Mouse (Mus musculus): ENCODE measurements around the gene Kbtbd6.
A peak's percentile ranks its signal among the peaks of the same experiment; 100 is the strongest.
"Not testable (repeated sequence)": the region's sequence is repeated elsewhere in the genome, so short reads cannot be mapped to it uniquely, and the experiment has no call there.

Kbtbd6 gene

DNA sequence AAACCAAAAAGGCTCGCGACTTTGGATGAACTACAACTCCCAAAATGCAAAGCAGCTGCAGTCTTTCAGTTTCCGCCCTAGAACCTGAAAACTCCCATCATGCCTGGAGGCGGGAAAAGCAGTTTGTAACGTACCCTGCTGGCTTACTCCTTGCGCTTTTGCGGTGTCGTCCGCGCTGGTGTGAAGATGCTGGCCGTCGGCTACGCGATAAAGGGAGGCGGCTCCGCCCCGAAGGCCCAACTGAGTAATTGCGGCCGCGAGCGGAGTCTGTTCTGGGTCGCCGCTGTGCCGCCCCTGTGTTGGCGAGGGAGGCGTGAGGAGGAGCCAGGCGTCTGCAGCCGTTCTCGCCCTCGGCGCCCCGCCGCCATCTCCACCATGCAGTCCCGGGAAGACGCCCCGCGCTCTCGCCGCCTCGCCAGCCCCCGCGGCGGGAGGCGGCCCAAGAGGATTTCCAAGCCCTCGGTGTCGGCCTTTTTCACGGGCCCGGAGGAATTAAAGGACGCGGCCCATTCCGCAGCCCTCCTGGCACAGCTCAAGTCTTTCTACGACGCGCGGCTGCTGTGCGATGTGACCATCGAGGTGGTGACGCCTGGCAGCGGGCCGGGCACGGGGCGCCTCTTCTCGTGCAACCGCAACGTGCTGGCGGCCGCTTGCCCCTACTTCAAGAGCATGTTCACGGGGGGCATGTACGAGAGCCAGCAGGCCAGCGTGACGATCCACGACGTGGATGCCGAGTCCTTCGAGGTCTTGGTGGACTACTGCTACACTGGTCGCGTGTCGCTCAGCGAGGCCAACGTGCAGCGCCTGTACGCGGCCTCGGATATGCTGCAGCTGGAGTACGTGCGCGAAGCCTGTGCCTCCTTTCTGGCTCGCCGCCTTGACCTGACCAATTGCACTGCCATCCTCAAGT, at the start of gene Kbtbd6:
TSS of gene Kbtbd6 (plus strand) at position 155 of the 910 bp plus-strand sequence.
- DNase-seq = peak; percentile 86

- no peak for DNase-seq
These were observed 44.0 kb upstream of the Kbtbd6 start for GRCm38 (mm10) chr14:79407641-79408040.

- DNase-seq = no peak
These were observed 42.3 kb upstream of the Kbtbd6 start for GRCm38 (mm10) chr14:79409278-79409830.

- DNase-seq = no peak
These were observed 41.0 kb upstream of the Kbtbd6 start for GRCm38 (mm10) chr14:79410662-79411061.

DNA sequence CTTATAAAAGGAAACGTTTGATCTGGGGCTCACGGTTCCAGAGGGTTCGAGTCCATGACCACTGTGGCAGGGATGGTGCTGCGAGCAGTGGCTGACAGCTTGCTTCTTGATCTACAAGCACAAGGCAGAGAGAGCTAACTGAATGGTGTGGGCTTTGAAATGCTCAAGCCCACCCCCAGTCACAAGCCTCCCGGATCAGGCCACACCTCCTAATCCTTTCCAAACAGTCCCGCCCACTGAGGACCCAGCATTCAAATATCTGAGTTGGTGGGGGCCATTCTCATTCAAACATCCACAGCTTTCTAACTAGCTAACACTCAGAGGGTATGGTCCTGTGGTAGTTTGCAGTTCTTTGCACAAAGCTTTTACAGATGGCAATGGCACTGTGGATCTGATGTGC, 38.5 kb upstream of the Kbtbd6 start:
- DNase-seq = no peak

DNA sequence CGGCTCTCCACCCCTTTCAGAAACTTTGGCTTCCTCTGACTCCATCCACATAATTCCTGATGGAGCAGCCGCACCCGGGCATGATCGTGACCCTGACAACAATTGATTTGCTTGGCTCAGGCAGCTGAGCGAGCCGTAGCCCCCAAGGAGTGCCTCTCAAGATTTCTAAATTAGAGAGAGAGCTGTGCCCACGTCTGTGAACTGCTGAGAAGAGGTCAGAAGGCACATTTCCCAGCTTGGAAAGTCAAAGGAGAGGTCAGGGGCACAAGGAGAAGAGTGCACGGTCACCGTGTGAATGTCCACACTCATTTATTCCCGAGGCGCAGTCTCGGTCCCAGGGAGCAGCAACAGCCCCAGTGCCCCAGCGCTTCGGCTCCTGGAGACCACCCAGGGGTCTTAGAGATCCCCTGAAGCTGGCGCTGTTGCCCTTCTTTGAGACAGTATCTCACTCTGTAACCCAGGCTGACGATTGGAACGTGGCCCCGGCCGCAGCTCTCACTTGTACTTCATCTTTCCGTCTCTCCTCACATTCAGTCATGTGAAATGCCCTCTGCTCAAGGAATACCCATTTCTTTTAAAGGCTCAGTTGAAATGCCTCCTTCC, 31.5 kb upstream of the Kbtbd6 start:
- no peak for DNase-seq

DNA sequence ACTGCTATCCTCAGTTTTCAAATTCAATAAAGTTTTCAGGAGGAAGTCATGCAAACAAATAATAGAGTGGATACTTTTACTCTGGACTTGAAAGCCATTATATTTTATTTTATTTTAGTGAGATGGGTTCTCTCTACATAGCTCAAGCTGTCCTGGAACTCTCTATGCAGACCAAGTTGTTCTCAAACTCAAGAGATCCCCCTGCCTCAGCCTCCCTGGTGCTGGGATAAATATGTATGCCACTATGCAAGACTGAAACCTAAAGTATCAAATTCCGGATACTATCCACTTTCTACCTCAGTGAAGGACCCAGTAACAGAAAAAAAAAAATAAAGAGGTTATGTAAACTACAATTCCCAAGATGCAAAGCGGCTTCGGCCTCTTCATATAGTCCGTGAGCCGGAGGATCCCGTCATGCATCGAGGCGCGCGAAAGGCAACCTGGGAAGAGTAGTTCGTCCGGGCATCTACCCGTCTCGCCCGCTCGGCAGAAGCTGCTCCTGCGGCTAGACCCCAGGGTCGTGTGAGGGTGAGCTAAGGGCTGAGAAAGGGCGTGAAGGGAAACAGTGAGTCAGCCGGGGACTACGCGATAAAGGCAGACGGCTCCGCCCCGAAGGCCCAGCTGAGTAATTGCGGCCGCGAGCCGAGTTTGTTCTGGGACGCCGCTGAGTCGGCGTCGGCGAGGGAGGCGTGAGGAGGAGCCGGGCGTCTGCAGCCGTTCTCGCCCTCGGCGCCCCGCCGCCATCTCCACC, 25.5 kb upstream of the Kbtbd6 start, which contains the start of gene Kbtbd7:
TSS of gene Kbtbd7 (plus strand) at position 533 of the 751 bp plus-strand sequence.
- DNase-seq = peak; percentile 96

DNA sequence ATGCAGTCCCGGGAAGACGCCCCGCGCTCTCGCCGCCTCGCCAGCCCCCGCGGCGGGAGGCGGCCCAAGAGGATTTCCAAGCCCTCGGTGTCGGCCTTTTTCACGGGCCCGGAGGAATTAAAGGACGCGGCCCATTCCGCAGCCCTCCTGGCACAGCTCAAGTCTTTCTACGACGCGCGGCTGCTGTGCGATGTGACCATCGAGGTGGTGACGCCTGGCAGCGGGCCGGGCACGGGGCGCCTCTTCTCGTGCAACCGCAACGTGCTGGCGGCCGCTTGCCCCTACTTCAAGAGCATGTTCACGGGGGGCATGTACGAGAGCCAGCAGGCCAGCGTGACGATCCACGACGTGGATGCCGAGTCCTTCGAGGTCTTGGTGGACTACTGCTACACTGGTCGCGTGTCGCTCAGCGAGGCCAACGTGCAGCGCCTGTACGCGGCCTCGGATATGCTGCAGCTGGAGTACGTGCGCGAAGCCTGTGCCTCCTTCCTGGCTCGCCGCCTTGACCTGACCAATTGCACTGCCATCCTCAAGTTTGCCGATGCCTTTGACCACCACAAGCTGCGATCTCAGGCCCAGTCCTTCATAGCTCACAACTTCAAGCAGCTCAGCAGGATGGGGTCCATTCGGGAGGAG, 24.8 kb upstream of the Kbtbd6 start:
- not testable (repeated sequence) for DNase-seq

DNA sequence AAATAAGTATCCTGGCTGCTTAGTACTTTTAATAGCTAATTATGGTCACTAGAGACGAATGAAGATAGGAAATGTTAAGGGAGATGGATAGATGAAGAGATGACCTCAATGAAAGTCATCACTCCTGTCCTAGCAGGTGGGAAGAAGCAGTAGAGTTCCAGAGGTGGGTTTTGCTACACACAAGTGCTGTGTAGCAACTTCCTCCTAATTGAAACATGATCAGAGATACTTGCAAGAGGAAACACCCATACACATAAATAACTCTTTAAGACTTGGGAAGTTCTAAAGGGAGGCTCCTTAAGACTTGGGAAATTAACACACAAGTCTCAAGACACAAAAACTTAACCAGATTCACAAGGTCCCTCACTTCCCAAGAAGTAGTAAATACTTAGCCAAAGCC, 17.6 kb upstream of the Kbtbd6 start:
- DNase-seq = no peak

GRCm38 (mm10) chr14:79440655-79441054, 11.0 kb upstream of the Kbtbd6 start:
- DNase-seq = no peak

DNA sequence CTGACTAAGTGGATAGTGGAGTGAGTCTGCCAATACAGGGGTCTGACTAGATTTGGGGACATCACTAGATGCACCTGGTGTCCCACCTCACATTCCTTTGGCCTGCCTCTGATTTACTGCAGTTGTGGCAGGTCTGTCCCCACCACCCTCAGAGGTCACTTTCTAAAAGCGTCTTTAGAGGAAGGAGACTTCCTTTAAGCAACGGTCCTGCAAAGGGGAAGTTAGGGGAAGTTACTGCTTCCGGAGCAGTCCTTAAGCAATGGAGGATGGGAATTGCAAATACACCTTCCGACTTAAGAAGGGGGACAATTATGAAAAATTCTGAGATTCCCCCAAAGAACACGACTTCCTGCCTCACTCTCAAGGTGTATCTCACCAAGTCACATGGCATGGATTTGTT, 10.2 kb upstream of the Kbtbd6 start:
- no peak for DNase-seq

DNA sequence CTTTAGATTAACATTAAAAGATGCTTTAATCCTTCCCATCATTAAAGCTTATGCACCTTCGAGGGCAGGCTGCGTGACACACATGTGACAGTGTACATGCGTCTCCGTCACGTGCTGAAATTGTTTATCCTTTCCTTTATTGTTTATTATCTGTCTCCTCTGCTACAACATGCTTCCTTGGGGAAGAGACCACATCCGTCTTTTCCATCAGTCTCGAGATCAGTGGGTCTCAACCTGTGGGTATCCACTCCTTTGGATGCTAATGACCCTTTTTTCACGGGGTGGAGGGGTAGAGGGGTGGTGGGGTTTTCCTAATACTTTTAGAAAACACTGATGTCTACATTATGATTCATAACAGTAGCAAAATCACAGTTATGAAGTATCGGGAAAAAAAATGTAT, 7.0 kb upstream of the Kbtbd6 start:
- DNase-seq = no peak

GRCm38 (mm10) chr14:79445055-79445620, 6.5 kb upstream of the Kbtbd6 start:
- no peak for DNase-seq

DNA sequence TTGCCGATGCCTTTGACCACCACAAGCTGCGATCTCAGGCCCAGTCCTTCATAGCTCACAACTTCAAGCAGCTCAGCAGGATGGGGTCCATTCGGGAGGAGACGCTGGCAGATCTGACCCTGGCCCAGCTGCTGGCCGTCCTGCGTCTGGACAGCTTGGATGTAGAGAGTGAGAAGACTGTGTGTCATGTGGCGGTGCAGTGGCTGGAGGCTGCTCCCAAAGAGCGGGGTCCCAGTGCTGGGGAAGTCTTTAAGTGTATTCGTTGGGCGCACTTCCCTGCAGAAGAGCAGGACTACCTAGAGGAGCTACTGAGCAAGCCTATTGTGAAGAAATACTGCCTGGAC, 928 bp downstream of the Kbtbd6 start:
- not testable (repeated sequence) for DNase-seq

- DNase-seq = no peak
These were observed 8.8 kb downstream of the Kbtbd6 start for GRCm38 (mm10) chr14:79460401-79460800.

- no peak for DNase-seq
These were observed 9.4 kb downstream of the Kbtbd6 start for GRCm38 (mm10) chr14:79460988-79461387.

DNA sequence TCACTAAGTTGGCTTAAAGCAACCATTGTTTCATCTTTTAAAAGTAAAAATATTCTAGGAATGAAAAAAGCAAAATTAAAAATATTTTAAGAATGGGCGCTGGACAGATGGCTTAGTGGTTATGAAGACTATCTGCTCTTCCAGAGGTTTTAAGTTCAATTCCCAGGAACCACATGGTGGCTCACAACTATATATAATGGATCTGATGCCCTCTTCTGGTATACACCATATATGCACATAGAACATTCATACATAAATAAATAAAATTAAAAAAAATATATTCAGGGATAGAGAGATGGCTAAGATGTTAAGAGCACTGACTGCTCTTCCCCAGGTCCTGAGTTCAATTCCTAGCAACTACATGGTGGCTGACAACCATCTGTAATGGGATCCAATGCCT, 14.0 kb downstream of the Kbtbd6 start:
- no peak for DNase-seq

DNA sequence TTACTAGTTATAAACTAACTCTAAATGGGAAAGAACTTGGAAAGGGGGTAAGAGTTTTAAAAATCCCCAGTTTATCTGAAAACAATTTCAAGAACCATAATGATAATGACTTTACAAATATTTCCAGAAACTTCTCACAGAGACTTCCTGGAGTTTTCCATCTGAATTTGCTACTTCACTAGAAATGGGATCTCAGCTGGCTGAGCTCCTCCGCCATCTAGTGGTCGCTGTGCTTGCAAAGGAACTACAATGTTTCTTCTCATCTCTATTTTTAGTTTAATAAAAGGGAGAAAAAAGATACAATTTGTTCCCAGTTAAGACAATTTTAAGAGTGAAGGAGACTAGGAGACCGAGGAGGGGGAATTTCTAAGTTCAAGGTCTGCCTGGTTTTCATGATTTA, 16.0 kb downstream of the Kbtbd6 start:
- DNase-seq = peak; percentile 78

- no peak for DNase-seq
These were observed 21.7 kb downstream of the Kbtbd6 start for GRCm38 (mm10) chr14:79473384-79473783.

DNA sequence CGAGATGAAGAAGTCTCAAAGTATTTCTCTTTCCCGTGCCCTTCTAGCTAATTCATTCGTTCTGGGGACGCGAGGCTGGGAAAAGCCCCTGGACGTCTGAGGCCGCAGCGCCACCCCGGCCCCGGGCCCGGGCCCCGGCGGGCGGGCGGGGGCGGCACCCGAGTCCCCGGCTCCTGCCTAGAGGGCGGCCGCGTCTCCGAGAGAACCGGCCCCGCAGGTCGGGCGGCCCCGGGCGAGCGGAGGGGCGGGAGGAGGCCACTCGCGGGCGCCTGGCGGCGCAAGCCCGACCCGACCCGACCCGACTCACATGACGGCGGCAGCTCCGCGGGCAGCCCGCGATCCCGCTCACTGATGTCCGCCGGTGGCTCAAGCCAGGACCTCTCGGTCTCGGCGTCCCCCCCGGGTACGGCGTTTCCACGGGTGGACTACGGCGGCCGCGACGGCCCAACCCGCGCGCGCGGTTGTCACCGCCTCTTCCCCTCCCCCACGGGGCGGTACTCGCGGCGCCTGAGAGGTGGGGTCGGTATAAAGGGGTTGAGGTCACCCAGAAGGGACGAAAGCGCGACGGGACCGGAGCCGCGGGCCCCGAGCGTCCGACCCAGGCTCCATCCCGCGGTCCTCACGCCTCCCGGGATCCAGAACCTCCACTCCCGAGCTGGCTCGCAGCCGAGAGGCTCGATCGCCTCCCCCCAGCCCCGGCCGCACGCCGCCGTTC, 29.1 kb downstream of the Kbtbd6 start, which contains the start of gene Elf1:
TSS of gene Elf1 (plus strand) at position 571 of the 715 bp plus-strand sequence.
- peak; percentile 98 for DNase-seq

DNA sequence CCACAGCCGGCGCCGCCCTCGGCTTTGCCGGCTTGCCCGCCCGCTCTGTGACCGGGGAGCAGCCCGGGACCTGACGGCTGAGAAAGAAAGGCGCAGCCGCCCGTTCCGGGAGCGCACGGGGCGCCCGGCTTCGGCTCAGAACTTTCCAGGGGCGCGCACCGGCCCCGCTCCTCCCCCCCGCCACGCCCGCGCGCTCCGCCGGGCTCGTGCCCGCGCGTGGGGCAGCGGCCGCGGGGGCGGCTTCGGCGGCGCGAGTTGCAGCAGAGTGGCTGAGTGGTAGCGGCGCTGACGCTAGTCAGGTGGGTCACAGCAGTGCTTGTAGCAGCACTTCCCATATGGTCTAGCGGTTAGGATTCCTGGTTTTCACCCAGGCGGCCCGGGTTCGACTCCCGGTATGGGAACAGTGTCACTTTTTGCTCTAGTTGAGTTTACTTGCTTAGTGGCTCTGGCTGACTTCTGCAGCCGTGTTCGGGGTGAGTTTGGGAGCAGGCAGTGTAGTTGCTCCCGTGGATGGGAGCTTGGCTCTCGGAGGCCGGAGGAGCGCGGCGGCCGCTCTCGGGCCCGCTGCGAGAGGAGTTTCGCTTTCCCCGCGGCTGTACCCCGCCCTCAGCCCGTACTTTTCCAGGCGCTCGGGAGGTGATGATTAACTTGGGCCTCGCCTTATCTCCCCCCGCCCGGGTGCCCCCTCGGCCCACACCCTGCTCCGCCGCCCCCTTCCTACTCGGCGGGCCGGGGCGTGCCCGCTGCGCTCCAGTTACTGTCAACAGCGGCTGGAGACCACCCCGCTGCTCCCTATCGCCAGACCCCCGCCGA, 29.9 kb downstream of the Kbtbd6 start, which contains the start of gene Wbp4:
TSS of gene Wbp4 (minus strand) at position 182 of the 813 bp plus-strand sequence.
- peak; percentile 94 for DNase-seq
